Mouse (Mus musculus): ENCODE data around the gene Pick1.
A peak's percentile ranks its signal among the peaks of the same experiment; 100 is the strongest.

Pick1 gene

DNA sequence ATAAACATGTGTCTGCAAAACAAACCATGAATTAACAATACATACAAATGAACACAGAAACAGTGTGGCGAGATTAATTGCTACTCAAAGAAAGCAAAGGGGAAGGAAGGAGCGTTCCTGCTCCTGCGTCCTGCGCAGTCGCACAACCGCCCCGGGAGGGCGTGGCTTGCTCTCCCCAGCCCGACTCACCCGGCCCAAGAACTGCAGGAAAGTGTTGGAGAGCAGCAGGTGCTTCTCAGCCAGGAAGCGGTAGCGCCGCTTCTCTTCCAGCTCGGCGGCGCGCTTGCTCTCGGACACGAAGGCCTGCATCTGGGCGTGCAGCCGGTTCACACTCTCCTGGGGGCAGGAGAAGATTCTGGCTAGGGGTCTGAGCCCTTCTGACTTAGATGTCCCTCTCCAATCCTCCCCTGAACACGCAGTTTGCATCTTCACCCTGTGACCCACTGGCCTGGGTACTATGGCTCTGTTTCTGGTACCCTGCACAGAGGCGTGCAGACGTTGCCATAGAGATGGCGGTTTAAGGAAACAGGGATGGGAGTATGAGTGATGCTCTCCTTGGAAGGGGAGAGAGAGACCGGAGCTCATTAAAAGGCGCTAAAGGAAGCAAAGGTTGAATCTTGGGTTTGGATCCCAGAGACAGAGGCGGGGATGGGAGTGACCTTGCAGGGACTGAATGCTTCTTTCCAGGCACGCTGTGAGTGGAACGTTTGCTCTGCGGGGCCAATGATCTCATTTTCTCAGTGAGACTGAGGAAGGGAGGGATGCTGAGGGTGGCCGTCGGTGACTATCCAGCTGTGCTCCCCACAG, 41.5 kb downstream of the Pick1 start:
- peak; percentile 52 to 55 for DNase-seq (ENCODE audit: low spot score in 2 of 2)

DNA sequence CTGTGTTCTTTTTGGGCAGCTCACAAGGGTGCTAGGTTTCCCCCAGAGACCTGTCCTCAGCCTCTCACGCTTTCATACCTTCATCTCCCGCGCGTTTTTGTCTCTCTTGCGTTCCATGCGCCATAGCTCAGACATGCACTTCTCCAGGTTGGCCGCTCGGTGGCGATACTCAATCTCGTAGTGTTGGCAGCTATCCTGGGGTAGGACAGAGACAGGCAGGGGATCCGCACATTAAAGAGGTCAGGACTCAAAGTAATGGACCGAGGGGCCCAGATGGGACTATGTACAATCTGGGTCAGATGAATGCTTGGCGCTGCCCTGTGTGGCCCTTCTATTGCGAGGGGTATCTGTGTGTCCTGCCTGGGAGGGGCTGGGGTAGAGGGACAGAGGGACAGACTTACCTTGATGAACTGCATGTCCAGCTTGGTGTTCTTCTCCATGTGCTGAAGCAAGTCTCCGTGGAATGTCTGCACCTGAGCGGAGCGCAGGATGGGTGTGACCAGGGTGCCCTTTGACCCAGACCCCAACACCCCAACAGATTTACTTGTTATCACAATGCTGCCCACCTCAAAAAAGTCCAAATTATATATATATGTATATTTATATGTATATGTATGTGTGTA, 42.3 kb downstream of the Pick1 start:
- DNase-seq (ENCODE audit: low spot score in 2 of 2) = peak in 1 of 2 experiments; percentile 34

DNA sequence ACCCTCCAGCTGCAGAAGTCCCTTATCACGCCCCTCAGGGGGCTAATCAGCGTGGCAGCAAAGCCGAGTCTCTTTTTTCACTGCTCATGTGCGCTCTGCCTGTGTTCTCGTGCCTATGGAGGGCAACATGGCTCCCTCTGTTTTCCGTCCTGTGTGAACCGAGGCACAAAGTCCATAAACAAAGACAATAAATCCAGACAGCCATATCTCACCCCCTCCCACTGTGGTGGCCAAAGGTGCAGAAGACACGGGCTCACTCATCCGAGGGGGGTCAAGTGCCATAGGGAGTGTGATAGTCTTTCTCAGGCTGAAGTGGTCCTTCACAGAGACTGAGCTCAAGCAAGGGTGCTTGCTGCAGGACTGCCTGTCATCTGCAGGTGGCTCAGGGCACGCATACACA, 44.0 kb downstream of the Pick1 start:
- DNase-seq (ENCODE audit: low spot score in 2 of 2) = no peak

DNA sequence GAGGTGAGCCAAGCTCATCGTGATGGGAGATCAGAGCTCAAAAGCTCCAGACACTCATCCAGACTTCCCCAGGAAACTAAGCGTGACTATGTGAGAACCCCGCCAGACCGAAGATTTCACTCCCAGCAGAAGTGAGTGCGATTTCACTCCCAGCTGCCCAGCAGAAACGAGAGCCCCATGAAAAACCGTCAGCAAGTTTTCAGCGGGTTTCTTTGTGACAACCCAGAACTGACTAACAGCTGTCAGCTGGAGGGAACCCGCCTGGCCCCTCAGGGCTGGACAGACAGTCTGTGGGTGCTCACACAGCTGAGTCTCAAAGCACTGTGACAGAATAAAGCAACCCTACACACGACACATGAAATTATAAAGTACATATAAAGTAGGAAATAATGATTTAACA, 48.8 kb downstream of the Pick1 start:
- no peak for DNase-seq (ENCODE audit: low spot score in 2 of 2)

DNA sequence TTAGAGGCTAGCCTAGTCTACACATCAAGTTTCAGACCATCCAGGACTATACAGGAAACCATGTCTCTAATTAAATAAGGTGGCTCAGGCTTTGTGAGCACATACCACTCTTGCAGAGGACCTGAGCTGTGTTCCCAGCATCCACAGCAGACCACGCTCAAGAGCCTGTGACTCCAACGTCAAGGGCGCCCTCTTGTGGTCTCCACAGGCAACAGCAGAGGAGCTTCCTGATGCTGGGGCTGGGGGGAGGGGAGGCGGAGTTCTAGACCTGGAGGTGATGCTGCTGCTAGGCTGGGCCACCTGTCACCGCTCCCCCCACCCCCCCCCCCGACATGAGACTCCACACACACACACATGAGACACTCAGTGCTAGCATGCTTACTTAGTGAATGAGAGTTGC, 51.2 kb downstream of the Pick1 start:
- peak; percentile 6 to 20 for DNase-seq (ENCODE audit: low spot score in 2 of 2)

DNA sequence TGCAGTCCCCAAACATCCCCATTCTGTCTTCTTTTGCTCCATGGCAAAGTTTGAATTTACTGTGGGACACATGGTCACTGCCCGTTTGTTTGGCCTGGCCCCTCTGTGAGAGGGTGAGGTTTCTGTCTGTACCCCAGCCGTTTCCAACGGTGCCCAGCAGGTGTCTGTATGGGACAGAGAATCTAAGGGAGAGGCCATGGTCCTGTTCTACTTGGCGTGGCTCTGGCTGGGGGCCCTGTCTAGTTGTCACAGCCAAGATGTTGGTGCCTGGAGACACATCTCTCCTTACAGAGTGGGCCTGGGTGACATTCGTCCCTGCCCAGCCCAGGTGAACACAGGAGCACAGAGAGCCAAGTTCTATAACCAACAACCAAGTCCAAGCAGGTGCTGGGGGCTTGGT, 51.9 kb downstream of the Pick1 start:
- peak in 1 of 2 experiments; percentile 6 for DNase-seq (ENCODE audit: low spot score in 2 of 2)

DNA sequence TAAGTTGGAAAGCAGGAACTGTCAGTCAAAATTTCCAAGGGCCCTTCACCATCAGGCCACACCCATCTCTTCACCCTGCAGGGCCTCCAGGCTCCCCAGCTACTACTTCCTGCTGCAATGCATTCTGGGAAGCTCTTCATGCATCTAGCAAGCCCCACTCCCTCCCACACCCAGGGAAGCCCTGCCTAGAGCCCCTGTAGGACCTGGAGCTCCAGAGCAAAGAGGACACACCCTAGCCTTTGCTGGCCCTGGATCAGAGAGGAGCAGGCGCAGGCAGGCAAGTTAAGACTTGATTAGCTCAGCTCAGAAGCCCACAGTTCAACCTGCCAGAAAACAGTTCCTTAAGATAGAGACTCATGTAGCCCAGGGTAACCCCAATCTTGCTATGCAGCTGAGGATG, 52.4 kb downstream of the Pick1 start:
- peak in 1 of 2 experiments; percentile 6 for DNase-seq (ENCODE audit: low spot score in 2 of 2)

DNA sequence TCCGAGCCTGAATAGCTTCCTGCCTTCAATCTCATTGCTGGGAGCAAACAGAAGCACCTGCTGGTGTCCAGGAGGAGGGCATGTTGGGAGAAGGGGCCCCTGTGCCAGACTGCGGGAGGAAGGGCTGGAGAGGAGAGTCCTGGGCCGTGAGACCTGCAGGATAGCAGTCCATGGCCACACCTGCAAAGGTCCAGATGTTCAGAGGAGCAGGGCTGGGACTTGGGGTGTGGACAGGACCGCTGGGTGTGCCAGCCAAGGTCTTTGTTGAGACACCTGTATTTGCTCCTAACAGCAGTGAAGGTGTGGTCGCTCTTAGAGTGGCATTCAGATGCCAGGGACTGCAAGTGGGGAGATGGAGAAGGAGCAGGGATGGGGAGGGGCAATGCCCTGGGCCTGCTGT, 53.5 kb downstream of the Pick1 start:
- no peak for DNase-seq (ENCODE audit: low spot score in 2 of 2)

DNA sequence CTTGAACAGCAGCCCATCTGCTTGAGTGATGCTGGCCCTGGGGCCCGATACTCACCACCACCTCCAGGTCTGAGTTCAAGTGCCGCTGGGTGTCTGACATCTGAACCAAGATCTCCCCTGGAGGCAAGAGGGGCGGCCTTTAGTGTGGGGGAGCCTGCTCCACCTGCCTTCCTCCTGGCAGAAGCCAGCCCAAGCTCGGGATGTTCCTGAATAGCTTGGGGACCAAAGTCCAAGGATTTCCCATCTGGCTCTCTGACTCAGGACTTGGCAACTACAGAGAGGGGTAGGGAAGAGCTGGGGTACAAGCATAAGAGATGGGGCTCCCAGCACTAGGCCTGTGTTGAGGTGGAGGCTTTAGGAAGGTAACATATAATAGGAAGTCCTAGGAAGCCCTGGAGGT, 54.4 kb downstream of the Pick1 start:
- peak in 1 of 2 experiments; percentile 5 for DNase-seq (ENCODE audit: low spot score in 2 of 2)

DNA sequence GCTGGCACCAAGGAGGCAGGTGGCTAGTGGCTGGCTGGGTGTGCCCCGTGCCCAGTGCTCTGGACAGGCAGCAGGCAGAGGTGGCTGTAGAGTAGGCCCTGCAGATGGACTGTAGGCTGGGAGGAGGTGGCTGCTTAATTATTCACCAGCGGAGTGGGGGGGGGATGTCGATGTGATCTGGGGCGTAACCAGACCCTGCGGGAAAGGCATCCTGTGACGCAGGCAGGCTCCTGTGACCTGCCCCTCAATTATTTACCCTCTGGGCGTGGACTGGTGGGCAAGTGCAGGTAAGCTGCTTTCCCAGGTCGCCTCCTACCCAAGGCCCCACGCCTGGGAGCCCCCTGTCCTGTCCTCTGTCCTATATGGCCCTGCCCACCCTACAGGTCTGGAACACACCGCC, 56.4 kb downstream of the Pick1 start, which contains the start of gene Baiap2l2:
Baiap2l2 (minus strand) TSS at position 139 of the 400 bp plus-strand sequence.
- DNase-seq (ENCODE audit: low spot score in 2 of 2) = no peak

DNA sequence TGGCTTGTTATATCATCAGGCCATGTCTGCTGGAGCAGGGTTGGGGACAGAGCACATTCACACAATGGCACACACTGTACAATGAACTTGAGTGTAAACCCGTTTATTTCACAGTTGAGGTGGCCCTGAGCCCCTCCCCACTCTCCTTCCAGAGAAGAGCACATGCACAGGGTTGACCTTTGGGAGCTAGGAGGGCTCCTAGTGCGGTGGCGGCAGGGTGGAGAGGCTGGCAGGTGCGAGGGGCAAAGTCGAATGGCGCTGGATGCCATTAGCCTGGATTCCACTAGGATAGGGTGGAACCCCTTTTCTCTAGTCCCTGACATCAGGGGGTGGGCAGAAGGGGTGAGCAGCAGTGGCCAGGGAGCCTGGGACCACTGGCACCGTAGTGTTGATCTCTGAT, 57.2 kb downstream of the Pick1 start:
- DNase-seq (ENCODE audit: low spot score in 2 of 2) = no peak

DNA sequence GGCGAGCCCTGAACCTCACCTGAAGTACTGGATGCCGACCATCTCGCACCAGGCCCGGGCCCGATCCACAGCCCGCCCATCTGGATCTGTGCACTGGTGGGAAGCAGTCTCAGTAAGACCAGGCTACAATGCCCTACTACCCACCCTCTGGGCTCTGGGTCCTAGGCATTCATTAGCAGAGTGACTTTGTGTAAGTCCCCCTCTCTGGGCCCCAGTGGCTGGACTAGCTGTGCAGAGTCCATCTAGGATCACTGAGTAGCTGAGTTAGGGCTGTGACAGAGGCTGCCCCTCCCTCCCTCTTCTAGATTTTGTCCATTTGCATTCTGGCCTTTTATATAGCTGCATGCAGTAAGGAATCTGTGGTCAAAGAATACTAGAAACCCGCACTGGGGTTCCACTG, 58.1 kb downstream of the Pick1 start:
- DNase-seq (ENCODE audit: low spot score in 2 of 2) = no peak

DNA sequence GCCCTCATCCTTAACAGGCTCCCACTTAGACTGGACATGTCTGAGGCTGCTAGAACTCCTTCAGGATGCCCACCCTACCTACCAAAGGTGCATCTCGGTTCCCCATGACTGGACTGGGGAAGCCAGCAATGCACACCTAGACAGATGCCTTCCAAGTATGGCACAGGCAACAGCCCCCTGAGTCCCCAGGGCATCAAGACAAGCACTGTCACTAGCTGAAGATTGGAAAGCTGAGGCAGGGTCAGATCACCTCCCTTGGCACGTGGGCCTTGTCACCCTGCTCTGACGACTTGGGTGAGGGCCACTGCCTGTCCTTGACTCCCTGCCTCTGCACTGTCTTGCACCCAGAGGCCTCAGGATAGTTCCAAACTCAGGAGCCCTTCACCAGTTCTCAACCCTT, 59.4 kb downstream of the Pick1 start:
- no peak for DNase-seq (ENCODE audit: low spot score in 2 of 2)

DNA sequence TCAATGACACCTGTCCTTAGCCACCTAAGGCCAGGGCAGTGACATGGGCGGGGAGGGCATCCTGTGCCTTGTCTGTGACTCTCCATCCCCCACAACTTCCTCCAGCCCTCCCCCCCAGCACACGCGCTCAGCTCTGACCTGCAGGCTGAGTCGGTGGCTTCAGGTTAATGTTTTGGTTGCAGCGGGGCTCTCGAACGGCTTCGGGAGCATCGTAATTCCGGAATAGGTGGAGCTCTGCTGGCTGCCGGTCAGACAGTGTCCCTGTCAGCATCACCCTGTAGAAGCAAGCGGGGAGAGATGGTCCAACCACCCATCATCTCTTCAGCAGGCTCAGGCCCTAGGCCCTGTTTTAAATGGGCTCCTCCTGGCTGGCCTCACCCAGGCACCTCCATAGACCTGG, 60.5 kb downstream of the Pick1 start:
- DNase-seq (ENCODE audit: low spot score in 2 of 2) = no peak

DNA sequence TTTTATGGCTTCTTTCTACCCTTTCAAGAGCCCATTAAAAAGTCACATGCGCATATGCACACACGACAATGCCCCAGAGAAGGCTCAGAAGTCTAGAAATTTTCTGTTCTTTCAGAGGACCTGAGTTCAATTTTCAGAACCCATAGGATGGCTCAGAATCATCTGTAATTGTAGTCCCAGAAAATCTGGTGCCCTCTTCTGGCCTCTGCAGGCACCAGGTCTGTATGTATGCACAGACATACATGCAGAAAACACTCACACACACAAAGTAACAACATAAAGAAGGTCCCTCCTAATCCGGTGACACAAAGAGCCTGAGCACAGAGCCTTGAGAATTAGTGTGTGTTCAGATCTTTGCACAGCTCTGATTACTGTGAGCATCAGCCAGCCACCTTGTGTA, 61.4 kb downstream of the Pick1 start:
- no peak for DNase-seq (ENCODE audit: low spot score in 2 of 2)

DNA sequence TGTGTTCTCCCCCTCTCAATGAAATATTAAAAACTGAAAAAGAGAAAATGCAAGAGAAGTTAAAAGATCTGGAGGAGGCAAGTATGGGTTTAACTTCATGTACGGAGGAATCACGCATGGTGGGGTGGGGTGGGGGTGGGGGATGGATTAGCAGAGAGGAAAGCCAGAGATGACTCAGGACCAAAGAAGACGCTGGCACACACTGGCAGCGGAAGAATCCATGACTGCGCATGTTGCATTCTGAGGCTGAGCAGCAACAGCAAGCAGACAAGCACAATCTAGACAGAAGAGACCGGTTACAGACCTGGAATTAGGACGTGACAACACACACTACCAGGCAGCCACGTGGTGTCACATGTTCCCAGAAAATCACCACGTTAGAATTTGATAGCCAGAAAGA, 63.8 kb downstream of the Pick1 start:
- no peak for DNase-seq (ENCODE audit: low spot score in 2 of 2)

DNA sequence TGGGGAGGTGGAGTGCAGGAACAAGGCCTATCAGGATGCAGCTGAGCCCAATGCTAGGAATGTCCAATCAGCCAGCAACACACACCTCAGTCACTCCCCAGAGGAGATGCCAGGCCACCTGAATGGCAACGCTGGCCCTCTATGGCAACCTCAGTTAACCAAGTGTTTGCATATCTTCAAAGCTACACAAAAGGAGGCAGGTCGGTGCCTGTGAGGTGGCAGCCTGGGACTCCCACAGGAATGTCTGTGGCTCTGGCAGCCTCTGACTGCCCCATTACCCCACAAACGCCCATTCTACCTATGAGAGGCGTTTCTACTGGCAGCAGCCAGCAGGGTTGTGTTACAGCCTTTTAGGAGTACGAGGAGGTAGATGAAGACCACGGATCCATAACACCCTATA, 69.6 kb downstream of the Pick1 start:
- no peak for DNase-seq (ENCODE audit: low spot score in 2 of 2)
